Mouse (Mus musculus): ENCODE data around the gene Eif5a2. TPM values are rescaled to one million over a fixed set of nuclear protein-coding genes. Genes with fewer than 3 reads are reported as not detected.

Eif5a2 gene
- polyA plus RNA-seq, 1 experiment from 2014 or later: 8.8 TPM

GRCm38 (mm10) chr3:28816010-28816540, 35.0 kb downstream of the Eif5a2 start:
- 73% methylated on average over 4 of the region's 4 CpGs for WGBS
- no peaks in the 10 kb centered on the region for H3K9me3 ChIP-seq
- H3K4me2 ChIP-seq (replicated peaks): no peak overlapping the region
- H3K4me1 ChIP-seq: no peaks in the 10 kb centered on the region
- H3K36me3 ChIP-seq: no peaks in the 10 kb centered on the region
- H3K9ac ChIP-seq: no peak overlapping the region
- no peaks in the 10 kb centered on the region for H3K27me3 ChIP-seq
- ATAC-seq (ENCODE audit: low FRiP score, low read depth): no peak
- no peak overlapping the region for H3K27ac ChIP-seq
- no peak overlapping the region for H3K4me3 ChIP-seq

- 88% methylated on average over 1 of the region's 1 CpGs for WGBS
These were observed 45.2 kb downstream of the Eif5a2 start for GRCm38 (mm10) chr3:28826272-28826671.

GRCm38 (mm10) chr3:28827605-28828004, 46.5 kb downstream of the Eif5a2 start:
- H3K4me2 ChIP-seq (replicated peaks): no peak overlapping the region
- no peak for ATAC-seq (ENCODE audit: low FRiP score, low read depth)
- H3K4me1 ChIP-seq: no peaks in the 10 kb centered on the region
- H3K9me3 ChIP-seq: no peaks in the 10 kb centered on the region
- H3K4me3 ChIP-seq: no peak overlapping the region
- no peaks in the 10 kb centered on the region for H3K36me3 ChIP-seq
- H3K9ac ChIP-seq: no peak overlapping the region
- no peaks in the 10 kb centered on the region for H3K27me3 ChIP-seq
- H3K27ac ChIP-seq: no peak overlapping the region
- 80% methylated on average over 2 of the region's 2 CpGs for WGBS

More at GRCm38 (mm10) chr3:28826272-28826671, 45.2 kb downstream of the Eif5a2 start:
- H3K4me2 ChIP-seq (replicated peaks): no peak overlapping the region
- no peaks in the 10 kb centered on the region for H3K4me1 ChIP-seq
- no peak for ATAC-seq (ENCODE audit: low FRiP score, low read depth)
- H3K36me3 ChIP-seq: no peaks in the 10 kb centered on the region
- H3K4me3 ChIP-seq: no peak overlapping the region
- H3K27ac ChIP-seq: no peak overlapping the region
- H3K27me3 ChIP-seq: no peaks in the 10 kb centered on the region
- H3K9me3 ChIP-seq: no peaks in the 10 kb centered on the region
- no peak overlapping the region for H3K9ac ChIP-seq

- H3K36me3 ChIP-seq: no peaks in the 10 kb centered on the region
- no peaks in the 10 kb centered on the region for H3K9me3 ChIP-seq
- WGBS: 88% methylated on average over 2 of the region's 2 CpGs
- no peak overlapping the region for H3K27ac ChIP-seq
- no peaks in the 10 kb centered on the region for H3K27me3 ChIP-seq
- H3K4me1 ChIP-seq: no peaks in the 10 kb centered on the region
- no peak overlapping the region for H3K4me3 ChIP-seq
- no peak for ATAC-seq (ENCODE audit: low FRiP score, low read depth)
- no peak overlapping the region for H3K9ac ChIP-seq
- H3K4me2 ChIP-seq (replicated peaks): no peak overlapping the region
These were observed 48.4 kb downstream of the Eif5a2 start for GRCm38 (mm10) chr3:28829454-28829853.

DNA sequence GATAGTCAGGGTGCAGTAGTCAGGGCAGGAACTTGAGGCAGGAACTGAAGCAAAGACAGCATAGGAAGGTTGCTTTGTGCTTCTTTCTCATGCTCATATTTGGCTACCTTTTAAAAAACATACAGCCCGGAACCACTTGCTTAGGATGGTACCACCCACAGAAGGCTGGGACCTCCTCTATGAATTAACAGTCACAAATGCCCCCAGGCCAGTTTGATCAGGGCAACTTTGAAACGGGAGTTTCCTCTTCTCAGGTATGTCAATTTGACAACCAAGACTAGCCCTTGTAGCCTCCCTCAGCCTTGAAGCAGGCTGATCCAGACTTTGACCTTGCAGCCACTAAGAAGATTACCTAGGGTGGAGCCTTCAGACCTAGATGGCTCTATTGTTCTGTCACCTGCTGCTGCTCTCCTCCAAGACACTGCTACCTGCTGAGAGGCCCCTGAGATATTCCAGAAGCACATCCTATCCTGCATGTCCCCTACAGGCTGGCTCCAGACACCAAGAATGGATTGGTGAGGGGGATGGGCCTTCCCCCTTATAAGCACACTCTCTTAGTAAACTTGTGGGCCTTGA, 55.8 kb downstream of the Eif5a2 start:
- H3K36me3 ChIP-seq: no peaks in the 10 kb centered on the region
- WGBS: 81% methylated on average over 2 of the region's 2 CpGs
- H3K9ac ChIP-seq: no peak overlapping the region
- no peak for ATAC-seq (ENCODE audit: low FRiP score, low read depth)
- no peak overlapping the region for H3K27ac ChIP-seq
- H3K9me3 ChIP-seq: no peaks in the 10 kb centered on the region
- H3K4me3 ChIP-seq: no peak overlapping the region
- no peaks in the 10 kb centered on the region for H3K27me3 ChIP-seq
- peaks cover 2% of the 10 kb centered on the region for H3K4me1 ChIP-seq
- H3K4me2 ChIP-seq (replicated peaks): no peak overlapping the region

DNA sequence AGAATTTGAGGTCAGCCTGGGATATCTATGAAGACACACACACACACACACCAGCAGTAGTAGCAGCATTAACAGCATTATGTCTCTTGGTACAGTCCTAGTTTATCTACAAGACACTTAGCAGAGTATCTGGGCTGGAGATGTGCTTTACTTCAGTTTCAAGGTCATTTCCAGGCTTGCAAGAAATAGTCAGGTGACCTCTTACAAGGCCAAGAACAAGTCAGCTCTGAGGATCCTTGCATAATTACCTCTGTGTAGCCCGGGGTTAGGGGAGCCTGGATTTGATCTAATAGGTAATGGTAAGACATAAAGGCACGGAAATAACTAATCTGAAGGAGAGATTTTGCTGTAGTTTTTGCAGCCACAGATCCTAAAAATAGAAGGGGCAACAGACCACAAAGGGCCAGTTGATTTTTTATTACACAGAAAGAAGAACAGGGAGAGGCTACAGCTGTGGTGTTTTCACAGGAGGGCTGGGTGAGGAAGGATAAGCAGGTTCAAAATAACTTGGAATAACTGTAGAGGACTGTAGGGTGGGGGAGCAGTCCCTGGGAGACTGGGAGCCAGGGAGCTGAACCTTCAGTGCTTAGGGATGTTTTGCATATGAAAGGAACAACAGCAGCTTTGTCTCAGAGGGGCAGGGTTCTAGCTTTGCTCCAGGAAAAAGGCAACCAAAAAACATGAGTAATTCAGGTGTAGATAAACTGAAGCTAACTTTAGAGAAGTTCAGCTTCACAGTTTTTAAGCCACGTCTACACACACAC, 61.0 kb downstream of the Eif5a2 start:
- no peak for ATAC-seq (ENCODE audit: low FRiP score, low read depth)
- no peaks in the 10 kb centered on the region for H3K36me3 ChIP-seq
- H3K27me3 ChIP-seq: no peaks in the 10 kb centered on the region
- H3K9ac ChIP-seq: no peak overlapping the region
- WGBS: 21% methylated on average over 3 of the region's 3 CpGs
- no peak overlapping the region for H3K4me3 ChIP-seq
- no peaks in the 10 kb centered on the region for H3K9me3 ChIP-seq
- no peak overlapping the region for H3K4me2 ChIP-seq (replicated peaks)
- H3K27ac ChIP-seq: no peak overlapping the region
- peaks cover 8% of the 10 kb centered on the region for H3K4me1 ChIP-seq

- Histone ChIP-seq H3K4me2 (replicated peaks) (no peak overlapping the region), H3K27ac (no peak overlapping the region), H3K4me1 (peaks cover 8% of the 10 kb centered on the region), H3K27me3 (no peaks in the 10 kb centered on the region), H3K9ac (no peak overlapping the region), H3K36me3 (no peaks in the 10 kb centered on the region), H3K4me3 (no peak overlapping the region), H3K9me3 (no peaks in the 10 kb centered on the region)
- 36% methylated on average over 8 of the region's 8 CpGs for WGBS
- ATAC-seq (ENCODE audit: low FRiP score, low read depth): no peak
These were observed 62.2 kb downstream of the Eif5a2 start for GRCm38 (mm10) chr3:28843231-28843630.

DNA sequence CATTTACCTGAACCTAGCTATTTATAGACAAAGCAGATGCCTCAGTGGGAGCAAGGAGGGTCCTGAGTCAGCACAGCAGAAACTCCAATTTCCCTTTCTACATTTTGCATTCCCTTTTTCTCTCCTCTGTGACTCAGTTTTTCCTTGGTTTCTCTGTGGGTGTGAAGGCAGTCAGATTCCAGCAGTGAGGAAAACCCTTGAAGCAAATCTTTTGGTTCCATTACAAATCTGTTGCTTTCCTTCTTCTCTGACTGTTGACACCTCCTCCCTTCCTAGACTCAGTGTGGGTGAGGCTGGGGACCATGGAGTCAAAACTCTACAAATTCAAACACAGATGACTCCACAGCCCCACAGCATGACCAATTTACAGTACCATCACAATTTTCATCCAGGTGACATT, 66.0 kb downstream of the Eif5a2 start:
- H3K4me1 ChIP-seq: peaks cover 4% of the 10 kb centered on the region
- H3K9me3 ChIP-seq: no peaks in the 10 kb centered on the region
- H3K4me3 ChIP-seq: no peak overlapping the region
- no peaks in the 10 kb centered on the region for H3K27me3 ChIP-seq
- no peak overlapping the region for H3K4me2 ChIP-seq (replicated peaks)
- H3K9ac ChIP-seq: no peak overlapping the region
- no peak overlapping the region for H3K27ac ChIP-seq
- H3K36me3 ChIP-seq: no peaks in the 10 kb centered on the region
- ATAC-seq (ENCODE audit: low FRiP score, low read depth): no peak

Other genes starting within 250 kb of the Eif5a2 start
- gene Slc2a2, start 83.4 kb upstream of the Eif5a2 start, polyA plus RNA-seq (2015; fragmentation: Nextera tagmentation; extraction: Ambion mirVana): 0.05 and 0.27 TPM in 2 replicates
- 396 and 403 TPM in 2 replicates for gene Rpl22l1, start 24.2 kb downstream of the Eif5a2 start, polyA plus RNA-seq (2015; fragmentation: Nextera tagmentation; extraction: Ambion mirVana)
- not detected in 2 replicates for gene Gm1527, start 111.3 kb downstream of the Eif5a2 start, polyA plus RNA-seq (2015; fragmentation: Nextera tagmentation; extraction: Ambion mirVana)